Mouse (Mus musculus): ENCODE measurements around the gene Hspd1. TPM values are rescaled to one million over a fixed set of nuclear protein-coding genes. Genes with fewer than 3 reads are reported as not detected.

The Hspd1 gene
- polyA plus RNA-seq, 1 experiment from 2014 or later: 255 TPM

- Histone ChIP-seq H3K27me3 (ENCODE audit: control insufficient read depth, insufficient read depth, low read depth, low read length) (no peaks in the 10 kb centered on the region; the same call in 1 of the 2 replicates), H3K4me2 (ENCODE audit: low read length) (peak overlapping the region; percentile 67), H3K9ac (ENCODE audit: low read depth, low read length) (peak overlapping the region; percentile 78; the same call in 1 of the 2 replicates), H3K4me1 (ENCODE audit: control insufficient read depth, insufficient read depth, low read length) (peaks cover 10% of the 10 kb centered on the region), H3K36me3 (ENCODE audit: control insufficient read depth, insufficient read depth, low read length) (no peaks in the 10 kb centered on the region), H3K9me3 (replicated peaks; ENCODE audit: control insufficient read depth, low read length, poor library complexity, severe bottlenecking) (no peaks in the 10 kb centered on the region), H3K4me3 (ENCODE audit: low read depth, low read length) (peak overlapping the region; percentile 84), H3K27ac (ENCODE audit: low read length) (no peak overlapping the region)
- 77% methylated on average over 4 of the region's 4 CpGs for WGBS
- ATAC-seq: no peak
Measured at GRCm38 (mm10) chr1:55053596-55053995, 34.4 kb downstream of the Hspd1 start.

GRCm38 (mm10) chr1:55053005-55053404, 35.0 kb downstream of the Hspd1 start:
- H3K27ac ChIP-seq (ENCODE audit: low read length): peak overlapping the region; percentile 80
- WGBS: under 1% methylated on average over 42 of the region's 42 CpGs
- peak overlapping the region; percentile 67 for H3K4me2 ChIP-seq (ENCODE audit: low read length)
- peak overlapping the region; percentile 78 for H3K9ac ChIP-seq (ENCODE audit: low read depth, low read length)
- no peaks in the 10 kb centered on the region for H3K36me3 ChIP-seq (ENCODE audit: control insufficient read depth, insufficient read depth, low read length)
- peak; percentile 72 for ATAC-seq
- peaks cover 10% of the 10 kb centered on the region for H3K4me1 ChIP-seq (ENCODE audit: control insufficient read depth, insufficient read depth, low read length)
- H3K9me3 ChIP-seq (replicated peaks; ENCODE audit: control insufficient read depth, low read length, poor library complexity, severe bottlenecking): no peaks in the 10 kb centered on the region
- peak overlapping the region; percentile 84 for H3K4me3 ChIP-seq (ENCODE audit: low read depth, low read length)
- no peaks in the 10 kb centered on the region; the same call in 1 of the 2 replicates for H3K27me3 ChIP-seq (ENCODE audit: control insufficient read depth, insufficient read depth, low read depth, low read length)

GRCm38 (mm10) chr1:55052355-55052953, 35.6 kb downstream of the Hspd1 start, which contains the start of gene Coq10b:
Coq10b (plus strand) TSS chr1:55052770.
- Histone ChIP-seq H3K36me3 (ENCODE audit: control insufficient read depth, insufficient read depth, low read length) (no peaks in the 10 kb centered on the region), H3K4me3 (ENCODE audit: low read depth, low read length) (peak within 1 kb of the TSS; percentile 84), H3K9me3 (replicated peaks; ENCODE audit: control insufficient read depth, low read length, poor library complexity, severe bottlenecking) (no peaks in the 10 kb centered on the region), H3K27ac (ENCODE audit: low read length) (peak within 1 kb of the TSS; percentile 88), H3K4me1 (ENCODE audit: control insufficient read depth, insufficient read depth, low read length) (peaks cover 10% of the 10 kb centered on the region), H3K9ac (ENCODE audit: low read depth, low read length) (peak within 1 kb of the TSS; percentile 81), H3K27me3 (ENCODE audit: control insufficient read depth, insufficient read depth, low read depth, low read length) (no peaks in the 10 kb centered on the region; the same call in 1 of the 2 replicates), H3K4me2 (ENCODE audit: low read length) (peak within 1 kb of the TSS; percentile 88)
- ATAC-seq: peak; percentile 100
- WGBS: under 1% methylated on average over 46 of the region's 46 CpGs

GRCm38 (mm10) chr1:55051671-55052070, 36.4 kb downstream of the Hspd1 start:
- 72% methylated on average over 3 of the region's 3 CpGs for WGBS
- peak overlapping the region; percentile 88; the same call in 1 of the 2 replicates for H3K27ac ChIP-seq (ENCODE audit: low read length)
- H3K4me1 ChIP-seq (ENCODE audit: control insufficient read depth, insufficient read depth, low read length): peaks cover 10% of the 10 kb centered on the region
- no peak overlapping the region; the same call in 1 of the 2 replicates for H3K4me3 ChIP-seq (ENCODE audit: low read depth, low read length)
- no peaks in the 10 kb centered on the region; the same call in 1 of the 2 replicates for H3K27me3 ChIP-seq (ENCODE audit: control insufficient read depth, insufficient read depth, low read depth, low read length)
- no peaks in the 10 kb centered on the region for H3K9me3 ChIP-seq (replicated peaks; ENCODE audit: control insufficient read depth, low read length, poor library complexity, severe bottlenecking)
- H3K4me2 ChIP-seq (ENCODE audit: low read length): peak overlapping the region; percentile 88
- no peak overlapping the region for H3K9ac ChIP-seq (ENCODE audit: low read depth, low read length)
- no peaks in the 10 kb centered on the region for H3K36me3 ChIP-seq (ENCODE audit: control insufficient read depth, insufficient read depth, low read length)
- no peak for ATAC-seq

- Histone ChIP-seq H3K36me3 (ENCODE audit: control insufficient read depth, insufficient read depth, low read length) (no peaks in the 10 kb centered on the region), H3K4me1 (ENCODE audit: control insufficient read depth, insufficient read depth, low read length) (peaks cover 7% of the 10 kb centered on the region), H3K9ac (ENCODE audit: low read depth, low read length) (no peak overlapping the region), H3K9me3 (replicated peaks; ENCODE audit: control insufficient read depth, low read length, poor library complexity, severe bottlenecking) (no peaks in the 10 kb centered on the region), H3K4me3 (ENCODE audit: low read depth, low read length) (no peak overlapping the region), H3K27ac (ENCODE audit: low read length) (no peak overlapping the region), H3K27me3 (ENCODE audit: control insufficient read depth, insufficient read depth, low read depth, low read length) (no peaks in the 10 kb centered on the region; the same call in 1 of the 2 replicates), H3K4me2 (ENCODE audit: low read length) (no peak overlapping the region)
- WGBS: 65% methylated on average over 4 of the region's 4 CpGs
- no peak for ATAC-seq
Measured at GRCm38 (mm10) chr1:55048841-55049587, 39.0 kb downstream of the Hspd1 start.

- Histone ChIP-seq H3K9ac (ENCODE audit: low read depth, low read length) (no peak overlapping the region), H3K9me3 (replicated peaks; ENCODE audit: control insufficient read depth, low read length, poor library complexity, severe bottlenecking) (0 out of 2 replicates have a peak, but pooled peaks cover 4% of the 10 kb centered on the region), H3K27me3 (ENCODE audit: control insufficient read depth, insufficient read depth, low read depth, low read length) (no peaks in the 10 kb centered on the region), H3K27ac (ENCODE audit: low read length) (no peak overlapping the region), H3K4me1 (ENCODE audit: control insufficient read depth, insufficient read depth, low read length) (no peaks in the 10 kb centered on the region), H3K4me2 (ENCODE audit: low read length) (no peak overlapping the region), H3K36me3 (ENCODE audit: control insufficient read depth, insufficient read depth, low read length) (no peaks in the 10 kb centered on the region), H3K4me3 (ENCODE audit: low read depth, low read length) (no peak overlapping the region)
- 83% methylated on average over 3 of the region's 3 CpGs for WGBS
- no peak for ATAC-seq
Measured at GRCm38 (mm10) chr1:55043164-55043563, 44.9 kb downstream of the Hspd1 start.

- no peak overlapping the region for H3K9ac ChIP-seq (ENCODE audit: low read depth, low read length)
- no peaks in the 10 kb centered on the region for H3K4me1 ChIP-seq (ENCODE audit: control insufficient read depth, insufficient read depth, low read length)
- no peaks in the 10 kb centered on the region for H3K36me3 ChIP-seq (ENCODE audit: control insufficient read depth, insufficient read depth, low read length)
- H3K4me3 ChIP-seq (ENCODE audit: low read depth, low read length): no peak overlapping the region
- WGBS: 71% methylated on average over 1 of the region's 1 CpGs
- no peak for ATAC-seq
- no peaks in the 10 kb centered on the region for H3K27me3 ChIP-seq (ENCODE audit: control insufficient read depth, insufficient read depth, low read depth, low read length)
- H3K9me3 ChIP-seq (replicated peaks; ENCODE audit: control insufficient read depth, low read length, poor library complexity, severe bottlenecking): 0 out of 2 replicates have a peak, but pooled peaks cover 4% of the 10 kb centered on the region
- H3K27ac ChIP-seq (ENCODE audit: low read length): no peak overlapping the region
- H3K4me2 ChIP-seq (ENCODE audit: low read length): no peak overlapping the region
Measured at GRCm38 (mm10) chr1:55042246-55042645, 45.8 kb downstream of the Hspd1 start.

- no peak overlapping the region for H3K9ac ChIP-seq (ENCODE audit: low read depth, low read length)
- H3K4me3 ChIP-seq (ENCODE audit: low read depth, low read length): no peak overlapping the region
- ATAC-seq: no peak
- H3K4me2 ChIP-seq (ENCODE audit: low read length): no peak overlapping the region
- H3K36me3 ChIP-seq (ENCODE audit: control insufficient read depth, insufficient read depth, low read length): no peaks in the 10 kb centered on the region
- no peaks in the 10 kb centered on the region for H3K27me3 ChIP-seq (ENCODE audit: control insufficient read depth, insufficient read depth, low read depth, low read length)
- no peak overlapping the region for H3K27ac ChIP-seq (ENCODE audit: low read length)
- H3K4me1 ChIP-seq (ENCODE audit: control insufficient read depth, insufficient read depth, low read length): no peaks in the 10 kb centered on the region
- 91% methylated on average over 4 of the region's 4 CpGs for WGBS
- H3K9me3 ChIP-seq (replicated peaks; ENCODE audit: control insufficient read depth, low read length, poor library complexity, severe bottlenecking): 0 out of 2 replicates have a peak, but pooled peaks cover 4% of the 10 kb centered on the region
Measured at GRCm38 (mm10) chr1:55041691-55042090, 46.4 kb downstream of the Hspd1 start.

GRCm38 (mm10) chr1:55039944-55040343, 48.1 kb downstream of the Hspd1 start:
- H3K36me3 ChIP-seq (ENCODE audit: control insufficient read depth, insufficient read depth, low read length): no peaks in the 10 kb centered on the region
- H3K4me1 ChIP-seq (ENCODE audit: control insufficient read depth, insufficient read depth, low read length): no peaks in the 10 kb centered on the region
- WGBS: 95% methylated on average over 1 of the region's 1 CpGs
- H3K9me3 ChIP-seq (replicated peaks; ENCODE audit: control insufficient read depth, low read length, poor library complexity, severe bottlenecking): 0 out of 2 replicates have a peak, but pooled peaks cover 4% of the 10 kb centered on the region
- no peak overlapping the region for H3K27ac ChIP-seq (ENCODE audit: low read length)
- H3K9ac ChIP-seq (ENCODE audit: low read depth, low read length): no peak overlapping the region
- H3K27me3 ChIP-seq (ENCODE audit: control insufficient read depth, insufficient read depth, low read depth, low read length): no peaks in the 10 kb centered on the region
- no peak overlapping the region for H3K4me2 ChIP-seq (ENCODE audit: low read length)
- no peak overlapping the region for H3K4me3 ChIP-seq (ENCODE audit: low read depth, low read length)
- no peak for ATAC-seq

Measured in midbrain, embryonic 16.5 days (tissue).